Mouse (Mus musculus): ENCODE data around the gene BC003965. TPM values are rescaled to one million over a fixed set of nuclear protein-coding genes. Genes with fewer than 3 reads are reported as not detected.

BC003965 gene
- polyA plus RNA-seq, 1 experiment from 2014 or later, result 38.3 TPM

GRCm38 (mm10) chr17:25184961-25185360 is 607 bp downstream of the BC003965 start:
- H3K4me3 ChIP-seq, result peak overlapping the region; percentile 90
- no peaks in the 10 kb centered on the region for H3K36me3 ChIP-seq (ENCODE audit: poor library complexity, severe bottlenecking)
- WGBS, result 10% methylated on average over 17 of the region's 17 CpGs
- no peak overlapping the region for H3K27ac ChIP-seq
- peak overlapping the region; percentile 91 for H3K9ac ChIP-seq
- no peak; the same call in 1 of the 2 replicates for ATAC-seq
- H3K9me3 ChIP-seq (replicated peaks), result no peaks in the 10 kb centered on the region
- H3K4me2 ChIP-seq, result peak overlapping the region; percentile 100
- peaks cover 38% of the 10 kb centered on the region for H3K4me1 ChIP-seq
- H3K27me3 ChIP-seq, result peaks cover 10% of the 10 kb centered on the region

- Histone ChIP-seq H3K27me3 (no peaks in the 10 kb centered on the region), H3K9me3 (replicated peaks) (no peaks in the 10 kb centered on the region), H3K27ac (no peak overlapping the region), H3K36me3 (ENCODE audit: poor library complexity, severe bottlenecking) (peaks cover 11% of the 10 kb centered on the region; the same call in 1 of the 2 replicates), H3K9ac (peak overlapping the region; percentile 91), H3K4me1 (peaks cover 41% of the 10 kb centered on the region), H3K4me3 (peak overlapping the region; percentile 99), H3K4me2 (peak overlapping the region; percentile 95)
- WGBS, result 6% methylated on average over 11 of the region's 11 CpGs
- ATAC-seq, result no peak; the same call in 1 of the 2 replicates
Measured at GRCm38 (mm10) chr17:25187784-25188149, 3.4 kb downstream of the BC003965 start.

- WGBS, result under 1% methylated on average over 81 of the region's 104 CpGs
- Histone ChIP-seq H3K4me2 (peak within 1 kb of the TSS; percentile 95), H3K36me3 (ENCODE audit: poor library complexity, severe bottlenecking) (peaks cover 12% of the 10 kb centered on the region), H3K27ac (peak within 1 kb of the TSS; percentile 40; the same call in 1 of the 2 replicates), H3K9ac (peak within 1 kb of the TSS; percentile 91), H3K9me3 (replicated peaks) (no peaks in the 10 kb centered on the region), H3K27me3 (no peaks in the 10 kb centered on the region), H3K4me3 (peak within 1 kb of the TSS; percentile 99), H3K4me1 (peaks cover 38% of the 10 kb centered on the region)
- ATAC-seq, result peak; percentile 28
Measured at GRCm38 (mm10) chr17:25188150-25189031, 4.0 kb downstream of the BC003965 start, which contains the start of gene Unkl. Gene Unkl (plus strand): TSS chr17:25188397.

- Histone ChIP-seq H3K27ac (no peak overlapping the region), H3K9ac (peak overlapping the region; percentile 91), H3K36me3 (ENCODE audit: poor library complexity, severe bottlenecking) (peaks cover 19% of the 10 kb centered on the region), H3K4me3 (peak overlapping the region; percentile 99), H3K27me3 (no peaks in the 10 kb centered on the region), H3K4me1 (peaks cover 32% of the 10 kb centered on the region), H3K4me2 (peak overlapping the region; percentile 95), H3K9me3 (replicated peaks) (no peaks in the 10 kb centered on the region)
- ATAC-seq, result no peak; the same call in 1 of the 2 replicates
- WGBS, result 1% methylated on average over 16 of the region's 16 CpGs
Measured at GRCm38 (mm10) chr17:25189091-25189490, 4.7 kb downstream of the BC003965 start.

DNA sequence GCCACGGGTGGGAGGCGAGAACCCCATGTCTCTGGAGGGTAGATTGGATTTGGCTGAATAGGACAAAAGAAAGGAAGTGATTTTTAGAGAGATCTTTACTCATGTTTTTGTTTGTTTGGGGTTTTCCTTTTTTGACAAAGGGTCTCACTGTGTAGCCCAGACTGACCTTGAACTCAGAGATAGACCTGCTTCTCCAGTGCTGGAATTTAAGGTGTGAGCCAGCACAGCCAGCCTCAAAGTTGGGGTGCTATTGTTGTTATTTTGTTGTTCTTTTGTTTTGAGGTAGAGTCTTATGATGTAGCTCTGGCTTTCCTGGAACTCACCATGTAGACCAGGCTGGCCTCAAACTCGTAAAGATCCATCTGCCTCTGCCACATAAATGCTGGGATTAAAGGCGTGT is 18.0 kb downstream of the BC003965 start:
- no peak overlapping the region for H3K4me3 ChIP-seq
- no peak for ATAC-seq
- H3K9ac ChIP-seq, result no peak overlapping the region
- no peak overlapping the region for H3K27ac ChIP-seq
- H3K36me3 ChIP-seq (ENCODE audit: poor library complexity, severe bottlenecking), result peaks cover 78% of the 10 kb centered on the region
- 91% methylated on average over 4 of the region's 4 CpGs for WGBS
- no peaks in the 10 kb centered on the region for H3K9me3 ChIP-seq (replicated peaks)
- H3K4me2 ChIP-seq, result no peak overlapping the region
- H3K27me3 ChIP-seq, result no peaks in the 10 kb centered on the region
- H3K4me1 ChIP-seq, result no peaks in the 10 kb centered on the region

GRCm38 (mm10) chr17:25210006-25210405 is 25.7 kb downstream of the BC003965 start:
- H3K9ac ChIP-seq, result no peak overlapping the region
- H3K27ac ChIP-seq, result no peak overlapping the region
- WGBS, result 96% methylated on average over 4 of the region's 4 CpGs
- no peak overlapping the region for H3K4me3 ChIP-seq
- ATAC-seq, result no peak
- no peaks in the 10 kb centered on the region for H3K27me3 ChIP-seq
- no peaks in the 10 kb centered on the region for H3K4me1 ChIP-seq
- no peak overlapping the region for H3K4me2 ChIP-seq
- peaks cover 92% of the 10 kb centered on the region for H3K36me3 ChIP-seq (ENCODE audit: poor library complexity, severe bottlenecking)
- no peaks in the 10 kb centered on the region for H3K9me3 ChIP-seq (replicated peaks)

GRCm38 (mm10) chr17:25210680-25211466 is 26.5 kb downstream of the BC003965 start:
- Histone ChIP-seq H3K4me1 (no peaks in the 10 kb centered on the region), H3K9me3 (replicated peaks) (no peaks in the 10 kb centered on the region), H3K27me3 (no peaks in the 10 kb centered on the region), H3K9ac (no peak overlapping the region), H3K27ac (no peak overlapping the region), H3K36me3 (ENCODE audit: poor library complexity, severe bottlenecking) (peaks cover 91% of the 10 kb centered on the region), H3K4me2 (no peak overlapping the region), H3K4me3 (no peak overlapping the region)
- ATAC-seq, result no peak
- 86% methylated on average over 15 of the region's 15 CpGs for WGBS

- H3K4me1 ChIP-seq, result no peaks in the 10 kb centered on the region
- 89% methylated on average over 4 of the region's 4 CpGs for WGBS
- no peak overlapping the region for H3K4me3 ChIP-seq
- H3K27ac ChIP-seq, result no peak overlapping the region
- ATAC-seq, result no peak
- no peaks in the 10 kb centered on the region for H3K9me3 ChIP-seq (replicated peaks)
- no peak overlapping the region for H3K9ac ChIP-seq
- no peak overlapping the region for H3K4me2 ChIP-seq
- H3K36me3 ChIP-seq (ENCODE audit: poor library complexity, severe bottlenecking), result peaks cover 88% of the 10 kb centered on the region
- no peaks in the 10 kb centered on the region for H3K27me3 ChIP-seq
Measured at GRCm38 (mm10) chr17:25211705-25212104, 27.4 kb downstream of the BC003965 start.

DNA sequence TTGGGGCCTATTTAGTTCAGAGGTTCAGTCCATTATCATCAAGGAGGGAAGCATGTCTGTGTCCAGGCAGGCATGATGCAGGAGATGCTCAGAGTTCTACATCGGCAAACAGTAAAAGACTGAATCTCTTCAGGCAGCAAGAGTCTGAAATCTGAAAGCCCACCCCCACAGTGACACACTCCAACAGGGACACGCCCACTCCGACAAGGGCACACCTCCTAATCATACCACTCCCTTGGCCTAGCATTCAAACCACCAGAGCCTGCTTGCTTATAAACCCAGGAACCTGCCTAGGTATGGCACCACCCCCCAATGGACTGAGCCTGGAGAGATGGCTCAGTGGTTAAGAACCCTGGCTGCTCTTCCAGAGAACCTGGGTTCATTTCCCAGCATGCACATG is 31.1 kb downstream of the BC003965 start:
- Histone ChIP-seq H3K4me2 (no peak overlapping the region), H3K27me3 (no peaks in the 10 kb centered on the region), H3K4me3 (no peak overlapping the region), H3K4me1 (no peaks in the 10 kb centered on the region), H3K9ac (no peak overlapping the region), H3K36me3 (ENCODE audit: poor library complexity, severe bottlenecking) (peaks cover 71% of the 10 kb centered on the region), H3K9me3 (replicated peaks) (no peaks in the 10 kb centered on the region), H3K27ac (no peak overlapping the region)
- no peak for ATAC-seq
- WGBS, result 82% methylated on average over 3 of the region's 3 CpGs

DNA sequence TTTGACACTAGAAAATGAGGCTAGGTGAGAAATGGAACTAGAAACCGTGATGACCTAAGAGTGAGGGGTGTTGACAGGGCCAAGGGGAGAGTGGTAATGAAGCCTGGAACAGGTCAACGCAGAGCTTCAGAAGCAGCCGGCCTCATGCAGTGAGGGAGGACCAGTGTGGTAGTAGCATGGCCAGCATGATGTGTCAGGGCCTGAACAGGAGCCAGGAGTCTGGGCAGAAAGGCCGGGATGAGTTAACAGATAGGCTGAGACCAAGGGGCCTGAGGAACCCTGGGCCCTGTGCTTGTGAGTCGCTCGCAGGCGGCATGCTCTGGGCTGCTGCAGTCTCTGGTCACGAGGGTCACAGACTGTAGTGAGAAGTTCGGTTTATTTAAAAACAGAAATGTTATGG is 34.6 kb downstream of the BC003965 start:
- whole genome bisulfite sequencing, result 92% methylated on average over 9 of the region's 9 CpGs
- no peak for ATAC-seq
- no peak overlapping the region for H3K27ac ChIP-seq
- H3K4me2 ChIP-seq, result no peak overlapping the region
- peaks cover 14% of the 10 kb centered on the region for H3K4me1 ChIP-seq
- H3K4me3 ChIP-seq, result no peak overlapping the region
- H3K9me3 ChIP-seq (replicated peaks), result no peaks in the 10 kb centered on the region
- no peak overlapping the region for H3K9ac ChIP-seq
- peaks cover 40% of the 10 kb centered on the region for H3K36me3 ChIP-seq (ENCODE audit: poor library complexity, severe bottlenecking)
- H3K27me3 ChIP-seq, result no peaks in the 10 kb centered on the region

DNA sequence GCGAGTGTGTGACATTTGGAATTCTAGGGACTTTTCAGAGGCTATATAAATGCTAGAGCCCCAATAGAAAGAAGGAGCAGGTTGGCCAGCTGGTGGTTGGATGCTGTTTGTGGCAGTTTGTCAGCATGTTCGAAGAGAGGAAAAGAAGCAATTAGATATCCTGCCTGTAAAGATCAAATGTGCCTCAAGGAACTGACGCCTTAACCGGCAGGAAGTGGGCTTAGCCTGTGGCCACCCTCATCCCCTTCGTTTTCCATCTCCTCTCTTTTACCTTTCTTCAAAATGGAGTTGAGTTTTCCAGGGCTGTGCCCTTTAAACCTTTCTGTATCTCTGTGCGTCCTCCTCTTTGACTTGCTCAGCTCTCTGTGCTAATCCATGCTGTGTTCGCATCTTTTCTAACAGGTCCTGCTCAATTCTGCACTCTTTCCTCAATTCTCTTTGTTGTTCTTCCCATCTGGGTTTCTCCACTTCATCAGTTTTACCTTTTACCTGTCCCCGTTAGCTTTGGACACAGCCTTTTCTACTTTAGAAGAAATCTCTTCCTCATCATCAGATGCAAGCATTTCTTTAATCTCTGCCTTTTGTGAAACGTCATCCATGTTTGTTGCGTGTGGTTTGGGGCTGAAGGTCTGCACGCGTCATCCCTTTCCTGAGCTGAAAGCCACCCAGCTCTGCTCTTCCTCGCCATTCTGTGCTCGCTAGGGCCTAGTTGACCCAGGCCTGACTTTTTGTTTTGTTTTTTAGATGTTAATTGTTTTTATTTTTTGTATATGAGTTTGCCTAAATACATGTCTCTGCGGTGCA is 35.3 kb downstream of the BC003965 start:
- ATAC-seq, result no peak
- H3K9ac ChIP-seq, result no peak overlapping the region
- WGBS, result 95% methylated on average over 15 of the region's 15 CpGs

More for the DNA sequence above, 35.3 kb downstream of the BC003965 start:
- H3K27me3 ChIP-seq, result no peaks in the 10 kb centered on the region
- H3K4me2 ChIP-seq, result no peak overlapping the region
- H3K4me3 ChIP-seq, result no peak overlapping the region
- H3K36me3 ChIP-seq (ENCODE audit: poor library complexity, severe bottlenecking), result peaks cover 33% of the 10 kb centered on the region
- no peaks in the 10 kb centered on the region for H3K9me3 ChIP-seq (replicated peaks)
- no peak overlapping the region for H3K27ac ChIP-seq
- H3K4me1 ChIP-seq, result peaks cover 14% of the 10 kb centered on the region
